Mouse (Mus musculus): ENCODE results near the gene Pdia6. TPM values are rescaled to one million over a fixed set of nuclear protein-coding genes. Genes with fewer than 3 reads are reported as not detected.

Pdia6 gene
- polyA plus RNA-seq, 1 experiment from 2014 or later = 460 TPM

DNA sequence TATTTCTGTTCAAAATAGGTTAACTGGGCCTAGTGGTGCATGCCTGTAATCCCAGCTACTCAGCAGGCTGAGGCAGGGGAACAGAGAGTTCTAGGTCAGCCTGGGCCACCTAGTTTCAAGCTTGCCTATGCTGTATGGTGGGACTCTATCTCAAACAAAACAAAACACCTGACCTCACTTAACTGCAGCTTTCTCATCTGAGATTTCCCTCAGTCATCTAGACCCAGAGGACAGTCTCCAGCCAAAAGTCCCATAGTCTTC lies 27.0 kb upstream of the Pdia6 start:
- peaks cover 22% of the 10 kb centered on the region for H3K4me1 ChIP-seq
- no peaks in the 10 kb centered on the region; the same call in 1 of the 2 replicates for H3K27me3 ChIP-seq
- H3K4me3 ChIP-seq (replicated peaks) = no peak overlapping the region
- H3K9ac ChIP-seq = no peak overlapping the region
- no peak overlapping the region for H3K4me2 ChIP-seq
- 0 out of 2 replicates have a peak overlapping the region, but pooled peaks have one; percentile 9 for H3K27ac ChIP-seq
- no peaks in the 10 kb centered on the region for H3K36me3 ChIP-seq (replicated peaks)
- H3K9me3 ChIP-seq = no peaks in the 10 kb centered on the region
- no peak for ATAC-seq (ENCODE audit: low FRiP score)

GRCm38 (mm10) chr12:17241016-17241415 lies 25.3 kb upstream of the Pdia6 start:
- H3K9ac ChIP-seq = no peak overlapping the region
- no peaks in the 10 kb centered on the region for H3K36me3 ChIP-seq (replicated peaks)
- no peaks in the 10 kb centered on the region for H3K27me3 ChIP-seq
- H3K4me1 ChIP-seq = peaks cover 15% of the 10 kb centered on the region
- H3K9me3 ChIP-seq = no peaks in the 10 kb centered on the region
- no peak overlapping the region for H3K4me2 ChIP-seq
- no peak overlapping the region for H3K4me3 ChIP-seq (replicated peaks)
- no peak overlapping the region for H3K27ac ChIP-seq
- WGBS = 94% methylated on average over 2 of the region's 2 CpGs
- ATAC-seq (ENCODE audit: low FRiP score) = no peak

DNA sequence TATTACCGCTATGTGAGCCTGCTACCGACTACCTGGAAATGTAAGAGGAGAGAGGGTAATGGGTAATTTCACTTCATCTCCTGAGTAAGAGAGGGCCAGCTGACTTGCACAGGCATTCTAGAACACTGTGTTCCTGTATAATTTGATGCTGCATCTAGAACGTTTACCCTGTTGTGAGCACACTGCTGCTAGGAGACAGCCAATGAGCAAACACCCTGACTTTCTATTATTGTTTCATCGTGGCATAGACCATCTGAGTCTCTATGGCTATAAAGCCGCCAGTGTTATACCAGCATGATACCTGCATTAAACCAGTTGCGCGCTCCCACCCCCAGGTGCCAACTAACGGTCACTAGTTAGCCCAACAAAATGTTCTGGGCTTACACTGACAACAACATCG lies 24.7 kb upstream of the Pdia6 start:
- no peaks in the 10 kb centered on the region for H3K9me3 ChIP-seq
- no peak overlapping the region for H3K9ac ChIP-seq
- no peak overlapping the region for H3K4me3 ChIP-seq (replicated peaks)
- H3K27me3 ChIP-seq = no peaks in the 10 kb centered on the region
- H3K4me1 ChIP-seq = peaks cover 11% of the 10 kb centered on the region; the same call in 1 of the 2 replicates
- H3K36me3 ChIP-seq (replicated peaks) = no peaks in the 10 kb centered on the region
- WGBS = 93% methylated on average over 9 of the region's 9 CpGs
- no peak for ATAC-seq (ENCODE audit: low FRiP score)
- no peak overlapping the region for H3K4me2 ChIP-seq
- H3K27ac ChIP-seq = no peak overlapping the region

DNA sequence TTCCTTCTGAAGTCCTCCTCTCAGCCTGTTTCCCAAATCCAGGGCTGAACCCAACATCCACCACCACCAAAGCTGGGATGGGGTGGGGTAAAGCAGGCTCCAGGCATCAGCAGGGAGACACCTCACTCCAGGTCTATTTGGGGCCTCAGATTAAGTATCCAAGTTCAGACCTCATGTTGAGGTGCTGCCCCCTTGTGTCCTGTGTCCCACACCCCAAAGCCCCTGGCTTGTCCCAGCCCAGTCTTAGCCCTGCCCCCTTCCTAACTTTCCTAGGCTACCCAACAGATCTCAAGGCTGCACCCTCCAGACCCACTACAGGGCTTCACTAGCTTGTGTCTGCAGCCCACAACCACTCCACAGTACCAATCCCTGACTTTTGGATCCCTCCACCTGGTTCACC lies 24.3 kb upstream of the Pdia6 start:
- H3K4me2 ChIP-seq = no peak overlapping the region
- no peak overlapping the region for H3K27ac ChIP-seq
- no peaks in the 10 kb centered on the region for H3K36me3 ChIP-seq (replicated peaks)
- H3K4me1 ChIP-seq = peaks cover 11% of the 10 kb centered on the region; the same call in 1 of the 2 replicates
- H3K4me3 ChIP-seq (replicated peaks) = no peak overlapping the region
- no peak for ATAC-seq (ENCODE audit: low FRiP score)
- no peak overlapping the region for H3K9ac ChIP-seq
- H3K9me3 ChIP-seq = no peaks in the 10 kb centered on the region
- no peaks in the 10 kb centered on the region for H3K27me3 ChIP-seq

GRCm38 (mm10) chr12:17250962-17251361 lies 15.4 kb upstream of the Pdia6 start:
- no peak overlapping the region for H3K4me3 ChIP-seq (replicated peaks)
- WGBS = 84% methylated on average over 8 of the region's 8 CpGs
- ATAC-seq (ENCODE audit: low FRiP score) = no peak

DNA sequence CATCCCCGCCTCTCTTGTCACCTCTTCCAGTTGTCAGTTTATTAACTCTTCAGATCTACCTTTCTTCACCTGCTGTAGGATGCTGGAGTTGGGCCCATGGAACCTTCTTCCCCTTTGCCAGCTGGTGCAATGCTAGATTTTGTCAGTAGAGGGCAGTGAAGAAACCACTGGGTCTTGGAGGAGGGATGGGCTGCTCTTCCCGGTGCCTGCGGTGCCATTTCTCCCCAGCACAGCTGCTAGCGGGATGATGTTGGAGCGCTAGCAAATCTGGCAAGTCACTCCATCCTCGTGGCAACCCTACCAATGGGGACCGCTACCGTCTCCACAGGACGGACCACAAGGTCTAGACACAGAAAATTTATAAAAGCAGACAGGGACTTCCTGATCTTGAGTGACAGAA lies 13.3 kb upstream of the Pdia6 start:
- Histone ChIP-seq H3K36me3 (replicated peaks) (no peaks in the 10 kb centered on the region), H3K27me3 (peaks cover 9% of the 10 kb centered on the region; the same call in 1 of the 2 replicates), H3K27ac (no peak overlapping the region), H3K9me3 (no peaks in the 10 kb centered on the region), H3K4me3 (replicated peaks) (no peak overlapping the region), H3K9ac (no peak overlapping the region), H3K4me2 (peak overlapping the region; percentile 39), H3K4me1 (peaks cover 8% of the 10 kb centered on the region)
- ATAC-seq (ENCODE audit: low FRiP score) = peak; percentile 69
- WGBS = 9% methylated on average over 9 of the region's 9 CpGs

More at GRCm38 (mm10) chr12:17250962-17251361, 15.4 kb upstream of the Pdia6 start:
- Histone ChIP-seq H3K4me1 (peaks cover 8% of the 10 kb centered on the region), H3K9me3 (no peaks in the 10 kb centered on the region), H3K4me2 (no peak overlapping the region), H3K9ac (no peak overlapping the region), H3K27me3 (peaks cover 5% of the 10 kb centered on the region; the same call in 1 of the 2 replicates), H3K27ac (no peak overlapping the region), H3K36me3 (replicated peaks) (no peaks in the 10 kb centered on the region)

DNA sequence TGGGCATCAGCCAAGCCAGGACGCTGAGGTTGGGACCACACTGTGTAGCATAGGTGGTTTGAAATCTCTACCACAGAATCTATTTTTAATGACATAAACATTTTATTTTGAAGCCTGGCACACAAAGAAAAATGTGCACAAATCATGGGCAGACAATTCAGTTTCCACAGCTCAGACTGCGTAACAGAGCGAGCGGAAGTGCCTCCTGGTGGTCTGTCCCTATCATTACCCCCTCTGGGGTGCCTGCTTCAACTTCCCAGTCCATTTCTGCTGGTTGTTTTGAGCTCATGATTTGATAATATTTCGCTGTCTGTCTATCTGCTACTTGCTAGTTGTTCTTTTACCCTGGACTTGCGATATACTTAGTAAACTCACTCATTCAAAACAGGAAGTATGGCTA lies 10.7 kb upstream of the Pdia6 start:
- no peak overlapping the region for H3K4me2 ChIP-seq
- no peaks in the 10 kb centered on the region for H3K36me3 ChIP-seq (replicated peaks)
- H3K9ac ChIP-seq = no peak overlapping the region
- 82% methylated on average over 6 of the region's 6 CpGs for WGBS
- H3K27ac ChIP-seq = no peak overlapping the region
- peaks cover 8% of the 10 kb centered on the region for H3K4me1 ChIP-seq
- H3K27me3 ChIP-seq = peaks cover 9% of the 10 kb centered on the region; the same call in 1 of the 2 replicates
- ATAC-seq (ENCODE audit: low FRiP score) = no peak
- H3K9me3 ChIP-seq = no peaks in the 10 kb centered on the region
- H3K4me3 ChIP-seq (replicated peaks) = no peak overlapping the region

GRCm38 (mm10) chr12:17256905-17257304 lies 9.4 kb upstream of the Pdia6 start:
- Histone ChIP-seq H3K9me3 (no peaks in the 10 kb centered on the region), H3K9ac (no peak overlapping the region), H3K36me3 (replicated peaks) (no peaks in the 10 kb centered on the region), H3K4me3 (replicated peaks) (no peak overlapping the region), H3K4me1 (peaks cover 8% of the 10 kb centered on the region), H3K27ac (no peak overlapping the region), H3K4me2 (no peak overlapping the region), H3K27me3 (peaks cover 9% of the 10 kb centered on the region; the same call in 1 of the 2 replicates)
- 3% methylated on average over 10 of the region's 10 CpGs for WGBS
- ATAC-seq (ENCODE audit: low FRiP score) = peak; percentile 65; the same call in 1 of the 2 replicates

DNA sequence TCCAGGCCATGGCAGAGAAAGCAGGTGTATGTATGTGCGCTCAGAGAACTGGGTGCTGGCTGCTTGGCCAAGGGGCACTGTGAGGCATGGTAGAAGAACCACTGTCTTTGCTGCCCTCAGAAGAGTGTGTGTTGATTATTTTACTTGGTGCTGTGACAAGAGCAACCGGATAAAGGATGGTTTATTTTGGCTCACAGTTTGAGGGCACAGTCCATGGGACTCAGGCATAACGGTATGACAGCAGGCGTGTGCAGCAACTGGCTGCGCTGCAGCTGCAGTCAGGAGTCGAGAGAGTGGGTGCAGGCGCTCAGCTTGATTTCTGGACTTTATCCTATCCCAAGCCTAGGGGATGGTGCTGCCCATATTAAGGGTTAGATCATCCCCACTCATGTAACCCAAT lies 7.9 kb upstream of the Pdia6 start:
- H3K36me3 ChIP-seq (replicated peaks) = no peaks in the 10 kb centered on the region
- no peak overlapping the region for H3K4me2 ChIP-seq
- H3K27me3 ChIP-seq = peaks cover 9% of the 10 kb centered on the region; the same call in 1 of the 2 replicates
- peaks cover 5% of the 10 kb centered on the region for H3K4me1 ChIP-seq
- H3K27ac ChIP-seq = no peak overlapping the region
- no peak for ATAC-seq (ENCODE audit: low FRiP score)
- H3K9ac ChIP-seq = no peak overlapping the region
- no peaks in the 10 kb centered on the region for H3K9me3 ChIP-seq
- H3K4me3 ChIP-seq (replicated peaks) = no peak overlapping the region
- 89% methylated on average over 7 of the region's 7 CpGs for WGBS

DNA sequence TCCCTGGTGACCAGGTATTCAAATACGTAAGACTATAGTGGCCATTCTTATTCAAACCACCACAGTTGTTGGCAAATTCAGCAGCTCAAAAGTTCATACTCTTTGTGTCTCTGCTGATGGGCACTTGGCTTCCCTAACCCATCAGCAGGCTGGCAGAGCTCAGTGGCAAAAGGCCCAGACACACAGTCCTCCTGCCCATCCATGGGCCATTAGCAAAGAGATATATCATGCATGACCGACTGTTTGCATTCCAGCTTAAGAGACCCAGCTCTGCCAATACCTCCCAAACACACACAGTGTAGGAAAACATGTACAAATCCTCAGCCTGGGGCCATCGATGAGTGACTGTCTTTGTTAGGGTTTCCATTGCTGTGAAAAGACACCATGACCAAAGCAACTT lies 5.3 kb upstream of the Pdia6 start:
- no peaks in the 10 kb centered on the region for H3K36me3 ChIP-seq (replicated peaks)
- H3K4me1 ChIP-seq = peaks cover 4% of the 10 kb centered on the region; the same call in 1 of the 2 replicates
- no peaks in the 10 kb centered on the region for H3K9me3 ChIP-seq
- peaks cover 4% of the 10 kb centered on the region; the same call in 1 of the 2 replicates for H3K27me3 ChIP-seq
- no peak for ATAC-seq (ENCODE audit: low FRiP score)
- no peak overlapping the region for H3K27ac ChIP-seq
- H3K4me2 ChIP-seq = no peak overlapping the region
- 89% methylated on average over 3 of the region's 3 CpGs for WGBS
- H3K9ac ChIP-seq = no peak overlapping the region
- no peak overlapping the region for H3K4me3 ChIP-seq (replicated peaks)

DNA sequence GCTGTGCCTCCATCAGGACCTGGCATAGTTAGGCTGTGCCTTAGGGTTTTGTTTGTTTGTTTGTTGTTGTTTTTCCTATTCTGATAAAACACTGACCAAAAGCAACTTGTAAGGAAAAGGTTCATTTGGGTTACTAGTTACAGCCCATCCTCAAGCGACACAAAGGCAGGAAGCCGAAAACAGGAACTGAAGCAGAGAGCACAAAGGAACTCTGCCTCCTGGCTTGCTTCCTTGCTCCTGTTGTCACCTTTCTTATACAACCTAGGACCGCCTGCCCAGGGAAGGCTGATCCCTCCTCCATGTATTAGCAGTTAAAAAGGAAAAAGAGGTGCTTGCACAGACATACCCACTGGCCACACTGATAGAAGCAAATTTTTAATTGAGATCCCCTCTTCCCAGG lies 2.5 kb upstream of the Pdia6 start:
- H3K4me3 ChIP-seq (replicated peaks) = no peak overlapping the region
- H3K36me3 ChIP-seq (replicated peaks) = peaks cover 4% of the 10 kb centered on the region
- no peaks in the 10 kb centered on the region for H3K9me3 ChIP-seq
- H3K27ac ChIP-seq = no peak overlapping the region
- H3K4me2 ChIP-seq = no peak overlapping the region
- 81% methylated on average over 3 of the region's 3 CpGs for WGBS
- no peak for ATAC-seq (ENCODE audit: low FRiP score)
- no peak overlapping the region for H3K9ac ChIP-seq
- no peaks in the 10 kb centered on the region for H3K27me3 ChIP-seq
- H3K4me1 ChIP-seq = peaks cover 21% of the 10 kb centered on the region

GRCm38 (mm10) chr12:17264826-17265225 lies 1.5 kb upstream of the Pdia6 start:
- Histone ChIP-seq H3K4me1 (peaks cover 27% of the 10 kb centered on the region), H3K4me3 (replicated peaks) (no peak overlapping the region), H3K27ac (no peak overlapping the region), H3K36me3 (replicated peaks) (peaks cover 10% of the 10 kb centered on the region), H3K4me2 (no peak overlapping the region), H3K9me3 (no peaks in the 10 kb centered on the region), H3K27me3 (no peaks in the 10 kb centered on the region), H3K9ac (no peak overlapping the region)
- ATAC-seq (ENCODE audit: low FRiP score) = no peak
- 92% methylated on average over 2 of the region's 2 CpGs for WGBS

- Histone ChIP-seq H3K4me3 (replicated peaks) (peak overlapping the region; percentile 92), H3K27me3 (no peaks in the 10 kb centered on the region), H3K4me2 (peak overlapping the region; percentile 80), H3K36me3 (replicated peaks) (peaks cover 27% of the 10 kb centered on the region), H3K4me1 (peaks cover 31% of the 10 kb centered on the region), H3K9ac (peak overlapping the region; percentile 86), H3K27ac (peak overlapping the region; percentile 86), H3K9me3 (no peaks in the 10 kb centered on the region)
- ATAC-seq (ENCODE audit: low FRiP score) = no peak
- WGBS = 0% methylated on average over 21 of the region's 21 CpGs
Measured at GRCm38 (mm10) chr12:17266673-17266990, 287 bp downstream of the Pdia6 start.
